Mouse (Mus musculus): ENCODE results near the gene Sptbn4. TPM values are rescaled to one million over a fixed set of nuclear protein-coding genes. Genes with fewer than 3 reads are reported as not detected.

The Sptbn4 gene
- polyA plus RNA-seq, 2 experiments: 0.15 to 0.64 TPM

GRCm38 (mm10) chr7:27479750-27480149, 32.3 kb upstream of the Sptbn4 start:
- ATAC-seq (ENCODE audit: low FRiP score, low read depth): no peak
- 71% methylated on average over 1 of the region's 1 CpGs for WGBS
- Histone ChIP-seq H3K4me3 (replicated peaks; ENCODE audit: low read length) (no peak overlapping the region), H3K4me1 (ENCODE audit: control insufficient read depth, insufficient read depth, low read length) (0 out of 2 replicates have a peak, but pooled peaks cover 7% of the 10 kb centered on the region), H3K36me3 (ENCODE audit: control insufficient read depth, insufficient read depth, low read length) (peaks cover 18% of the 10 kb centered on the region), H3K4me2 (replicated peaks; ENCODE audit: low read depth, low read length, severe bottlenecking) (no peak overlapping the region), H3K27ac (replicated peaks; ENCODE audit: low read depth, low read length) (no peak overlapping the region), H3K27me3 (ENCODE audit: control insufficient read depth, insufficient read depth, low read length) (no peaks in the 10 kb centered on the region), H3K9me3 (ENCODE audit: control insufficient read depth, low read length) (no peaks in the 10 kb centered on the region), H3K9ac (ENCODE audit: low read depth, low read length, severe bottlenecking) (no peak overlapping the region)
- no peak for DNase-seq (ENCODE audit: low spot score)
- no peak for TF ChIP-seq POLR2A (IDR thresholded peaks at IDR 0.05; ENCODE audit: borderline replicate concordance, extremely low read depth, insufficient read depth, insufficient read length)

GRCm38 (mm10) chr7:27478561-27478960, 31.1 kb upstream of the Sptbn4 start:
- Histone ChIP-seq H3K4me1 (ENCODE audit: control insufficient read depth, insufficient read depth, low read length) (0 out of 2 replicates have a peak, but pooled peaks cover 7% of the 10 kb centered on the region), H3K9ac (ENCODE audit: low read depth, low read length, severe bottlenecking) (no peak overlapping the region), H3K36me3 (ENCODE audit: control insufficient read depth, insufficient read depth, low read length) (peaks cover 18% of the 10 kb centered on the region), H3K4me3 (replicated peaks; ENCODE audit: low read length) (no peak overlapping the region), H3K9me3 (ENCODE audit: control insufficient read depth, low read length) (no peaks in the 10 kb centered on the region), H3K27me3 (ENCODE audit: control insufficient read depth, insufficient read depth, low read length) (no peaks in the 10 kb centered on the region), H3K27ac (replicated peaks; ENCODE audit: low read depth, low read length) (no peak overlapping the region), H3K4me2 (replicated peaks; ENCODE audit: low read depth, low read length, severe bottlenecking) (no peak overlapping the region)
- no peak for TF ChIP-seq POLR2A (IDR thresholded peaks at IDR 0.05; ENCODE audit: borderline replicate concordance, extremely low read depth, insufficient read depth, insufficient read length)
- ATAC-seq (ENCODE audit: low FRiP score, low read depth): no peak
- WGBS: 82% methylated on average over 7 of the region's 7 CpGs
- DNase-seq (ENCODE audit: low spot score): no peak

- H3K9ac ChIP-seq (ENCODE audit: low read depth, low read length, severe bottlenecking): no peak overlapping the region
- H3K4me1 ChIP-seq (ENCODE audit: control insufficient read depth, insufficient read depth, low read length): peaks cover 10% of the 10 kb centered on the region
- H3K36me3 ChIP-seq (ENCODE audit: control insufficient read depth, insufficient read depth, low read length): peaks cover 18% of the 10 kb centered on the region
- H3K9me3 ChIP-seq (ENCODE audit: control insufficient read depth, low read length): no peaks in the 10 kb centered on the region
- 95% methylated on average over 14 of the region's 14 CpGs for WGBS
- no peak overlapping the region for H3K4me2 ChIP-seq (replicated peaks; ENCODE audit: low read depth, low read length, severe bottlenecking)
- H3K27me3 ChIP-seq (ENCODE audit: control insufficient read depth, insufficient read depth, low read length): no peaks in the 10 kb centered on the region
- H3K4me3 ChIP-seq (replicated peaks; ENCODE audit: low read length): no peak overlapping the region
- DNase-seq (ENCODE audit: low spot score) (no peak), ATAC-seq (ENCODE audit: low FRiP score, low read depth) (no peak)
- TF ChIP-seq POLR2A (IDR thresholded peaks at IDR 0.05; ENCODE audit: borderline replicate concordance, extremely low read depth, insufficient read depth, insufficient read length): no peak
- no peak overlapping the region for H3K27ac ChIP-seq (replicated peaks; ENCODE audit: low read depth, low read length)
Observed at GRCm38 (mm10) chr7:27476098-27476635, 28.7 kb upstream of the Sptbn4 start.

GRCm38 (mm10) chr7:27475596-27475995, 28.1 kb upstream of the Sptbn4 start:
- H3K27me3 ChIP-seq (ENCODE audit: control insufficient read depth, insufficient read depth, low read length): no peaks in the 10 kb centered on the region
- no peaks in the 10 kb centered on the region for H3K9me3 ChIP-seq (ENCODE audit: control insufficient read depth, low read length)
- no peak overlapping the region for H3K9ac ChIP-seq (ENCODE audit: low read depth, low read length, severe bottlenecking)
- H3K27ac ChIP-seq (replicated peaks; ENCODE audit: low read depth, low read length): no peak overlapping the region
- H3K4me3 ChIP-seq (replicated peaks; ENCODE audit: low read length): peak overlapping the region; percentile 67
- H3K36me3 ChIP-seq (ENCODE audit: control insufficient read depth, insufficient read depth, low read length): peaks cover 18% of the 10 kb centered on the region
- H3K4me2 ChIP-seq (replicated peaks; ENCODE audit: low read depth, low read length, severe bottlenecking): peak overlapping the region; percentile 38; the same call in 1 of the 2 replicates
- TF ChIP-seq POLR2A (IDR thresholded peaks at IDR 0.05; ENCODE audit: borderline replicate concordance, extremely low read depth, insufficient read depth, insufficient read length): no peak
- peaks cover 10% of the 10 kb centered on the region for H3K4me1 ChIP-seq (ENCODE audit: control insufficient read depth, insufficient read depth, low read length)
- ATAC-seq (ENCODE audit: low FRiP score, low read depth): no peak
- no peak for DNase-seq (ENCODE audit: low spot score)
- 88% methylated on average over 2 of the region's 2 CpGs for WGBS

DNA sequence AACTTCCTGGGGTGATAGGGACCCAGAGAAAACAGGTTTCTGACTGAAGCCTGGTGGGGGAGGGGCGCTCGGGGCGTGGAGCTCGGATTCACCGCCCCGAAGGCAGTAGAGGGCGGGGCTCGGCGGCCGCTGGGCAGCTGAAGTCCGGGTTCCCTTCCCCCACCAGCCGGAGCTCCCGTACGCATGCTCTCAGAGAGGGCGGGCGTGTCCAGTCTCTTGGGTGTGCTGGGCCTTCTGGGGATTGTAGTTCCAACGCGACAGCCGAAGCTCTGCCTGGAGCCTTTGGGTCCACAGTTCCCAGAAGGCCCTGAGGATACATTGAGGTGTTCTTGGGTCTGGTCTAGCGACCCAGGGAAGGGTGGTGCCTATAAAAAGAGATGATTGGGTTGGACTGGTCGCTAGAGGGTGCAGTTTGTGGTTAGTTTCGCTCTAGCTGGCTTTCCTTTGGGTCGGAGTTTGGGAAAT, 27.0 kb upstream of the Sptbn4 start:
- H3K9ac ChIP-seq (ENCODE audit: low read depth, low read length, severe bottlenecking): peak overlapping the region; percentile 62
- peak; percentile 77 for ATAC-seq (ENCODE audit: low FRiP score, low read depth)
- TF ChIP-seq POLR2A (IDR thresholded peaks at IDR 0.05; ENCODE audit: borderline replicate concordance, extremely low read depth, insufficient read depth, insufficient read length): no peak
- H3K4me3 ChIP-seq (replicated peaks; ENCODE audit: low read length): peak overlapping the region; percentile 67
- peaks cover 18% of the 10 kb centered on the region for H3K36me3 ChIP-seq (ENCODE audit: control insufficient read depth, insufficient read depth, low read length)
- peak overlapping the region; percentile 38 for H3K4me2 ChIP-seq (replicated peaks; ENCODE audit: low read depth, low read length, severe bottlenecking)
- H3K9me3 ChIP-seq (ENCODE audit: control insufficient read depth, low read length): no peaks in the 10 kb centered on the region
- H3K27ac ChIP-seq (replicated peaks; ENCODE audit: low read depth, low read length): peak overlapping the region; percentile 91
- no peaks in the 10 kb centered on the region for H3K27me3 ChIP-seq (ENCODE audit: control insufficient read depth, insufficient read depth, low read length)
- peak; percentile 98 for DNase-seq (ENCODE audit: low spot score)
- peaks cover 10% of the 10 kb centered on the region for H3K4me1 ChIP-seq (ENCODE audit: control insufficient read depth, insufficient read depth, low read length)
- under 1% methylated on average over 23 of the region's 23 CpGs for WGBS
